In genomic region chr3:83783716-83784469, GRCm38 (mm10) we compare ENCODE assay signal across 9 mouse cellular contexts. TPM values are rescaled to one million over a fixed set of nuclear protein-coding genes. Genes with fewer than 3 reads are reported as not detected.
A peak's percentile ranks its signal among the peaks of the same experiment; 100 is the strongest.
DNase-seq lines count a peak whose midpoint lies in the region; ATAC-seq and TF ChIP-seq lines count a peak whose summit lies in the region.
"Had no signal": no experiment of that assay in that cellular context is flagged by ENCODE, and none has a peak within 500 bp of the region (broad histone marks: within the 10 kb centered on the region; RNA-seq: fewer than 3 reads in every experiment).

No protein-coding gene starts in this region.

- H3K27me3 ChIP-seq in heart, embryonic 16.5 days (ENCODE audit: control insufficient read depth, insufficient read depth, low read length): peaks cover 3% of the 10 kb centered on the region; the same call in 1 of the 2 replicates
- H3K27me3 ChIP-seq in embryonic facial prominence, embryonic 13.5 days: peaks cover 3% of the 10 kb centered on the region; the same call in 1 of the 2 replicates
- H3K27me3 ChIP-seq in midbrain, embryonic 16.5 days (ENCODE audit: control insufficient read depth, insufficient read depth, low read depth, low read length): no peaks in the 10 kb centered on the region

- intact Hi-C loops in heart, postnatal 36 days (cut with DNase I): no loop called here

- peaks cover 8% of the 10 kb centered on the region for H3K4me1 ChIP-seq in heart, embryonic 16.5 days (ENCODE audit: control insufficient read depth, insufficient read depth, low read length)
- peaks cover 43% of the 10 kb centered on the region for H3K4me1 ChIP-seq in embryonic facial prominence, embryonic 13.5 days
- peaks cover 3% of the 10 kb centered on the region; the same call in 1 of the 2 replicates for H3K4me1 ChIP-seq in midbrain, embryonic 16.5 days (ENCODE audit: control insufficient read depth, insufficient read depth, low read length)

- H3K9ac ChIP-seq in heart, embryonic 16.5 days (ENCODE audit: low read length): peak overlapping the region; percentile 39; the same call in 1 of the 2 replicates
- 0 out of 2 replicates have a peak overlapping the region, but pooled peaks have one; percentile 32 for H3K9ac ChIP-seq in embryonic facial prominence, embryonic 13.5 days
- H3K9ac ChIP-seq in midbrain, embryonic 16.5 days (ENCODE audit: low read depth, low read length): 0 out of 2 replicates have a peak overlapping the region, but pooled peaks have one; percentile 25

- H3K9me3 ChIP-seq in heart, embryonic 16.5 days (replicated peaks; ENCODE audit: control insufficient read depth, low read length): peaks cover 3% of the 10 kb centered on the region; the same call in 1 of the 2 replicates
- H3K9me3 ChIP-seq in embryonic facial prominence, embryonic 13.5 days: no peaks in the 10 kb centered on the region
- no peaks in the 10 kb centered on the region for H3K9me3 ChIP-seq in midbrain, embryonic 16.5 days (replicated peaks; ENCODE audit: control insufficient read depth, low read length, poor library complexity, severe bottlenecking)

- H3K27ac ChIP-seq in heart, embryonic 16.5 days (ENCODE audit: low read length): 0 out of 2 replicates have a peak overlapping the region, but pooled peaks have one; percentile 1
- peak overlapping the region; percentile 85 for H3K27ac ChIP-seq in embryonic facial prominence, embryonic 13.5 days
- no peak overlapping the region for H3K27ac ChIP-seq in midbrain, embryonic 16.5 days (ENCODE audit: low read length)

- no peak for TF ChIP-seq POLR2A in brain, embryonic 14.5 days (IDR thresholded peaks at IDR 0.05; ENCODE audit: borderline replicate concordance, extremely low read depth, insufficient read depth, insufficient read length, poor library complexity, severe bottlenecking)

- DNase-seq in heart, postnatal 36 days: no peak
- peak; percentile 17 for DNase-seq in brain, embryonic 14.5 days (ENCODE audit: low read depth)
- DNase-seq in cerebellum, adult 9-11 months: no peak
- no peak for DNase-seq in layer of hippocampus, adult 9-11 months
- DNase-seq: adrenal gland, adult 2 months had no signal

- H3K4me2 ChIP-seq in heart, embryonic 16.5 days (ENCODE audit: low read depth, low read length): peak overlapping the region; percentile 40
- H3K4me2 ChIP-seq in embryonic facial prominence, embryonic 13.5 days: peak overlapping the region; percentile 47
- H3K4me2 ChIP-seq in midbrain, embryonic 16.5 days (ENCODE audit: low read length): no peak overlapping the region

- H3K36me3 ChIP-seq in heart, embryonic 16.5 days (ENCODE audit: control insufficient read depth, insufficient read depth): no peaks in the 10 kb centered on the region
- no peaks in the 10 kb centered on the region for H3K36me3 ChIP-seq in embryonic facial prominence, embryonic 13.5 days
- no peaks in the 10 kb centered on the region for H3K36me3 ChIP-seq in midbrain, embryonic 16.5 days (ENCODE audit: control insufficient read depth, insufficient read depth, low read length)

- ATAC-seq in heart, embryonic 16.5 days (replicated peaks; ENCODE audit: extremely low read depth, insufficient read depth, low FRiP score): peak; percentile 45; the same call in 1 of the 2 replicates
- ATAC-seq in embryonic facial prominence, embryonic 13.5 days (ENCODE audit: insufficient number of reproducible peaks, insufficient read depth, low FRiP score, low TSS enrichment, low read depth): peak; percentile 73
- ATAC-seq in midbrain, embryonic 16.5 days: 0 out of 2 replicates have a peak, but pooled peaks have one; percentile 29

- H3K4me3 ChIP-seq in heart, embryonic 16.5 days (ENCODE audit: low read length): 0 out of 2 replicates have a peak overlapping the region, but pooled peaks have one; percentile 5
- H3K4me3 ChIP-seq in embryonic facial prominence, embryonic 13.5 days: 0 out of 2 replicates have a peak overlapping the region, but pooled peaks have one; percentile 2
- H3K4me3 ChIP-seq in midbrain, embryonic 16.5 days (ENCODE audit: low read depth, low read length): no peak overlapping the region

- TF ChIP-seq CTCF in brain, embryonic 14.5 days (IDR thresholded peaks at IDR 0.05; ENCODE audit: borderline replicate concordance, extremely low read depth, insufficient read depth, insufficient read length): no peak

- 27% methylated on average over 11 of the region's 11 CpGs for WGBS in heart, embryonic 16.5 days
- 6% methylated on average over 11 of the region's 11 CpGs for WGBS in embryonic facial prominence, embryonic 13.5 days
- 12% methylated on average over 11 of the region's 11 CpGs for WGBS in midbrain, embryonic 16.5 days

RNA-seq across cellular contexts. Expression of gene Sfrp2, which starts 17.8 kb away (rescaled TPM):
- 140 and 142 TPM in 2 replicates for polyA plus RNA-seq in heart, embryonic 16.5 days (2015; fragmentation: Nextera tagmentation; extraction: Ambion mirVana)
- 1 to 10 TPM; 5.2 to 5.7 TPM for total RNA-seq in heart, postnatal 36 days (2021)
- polyA plus RNA-seq in brain, embryonic 14.5 days (2012; rRNA removed): 88.4 and 106 TPM in 2 replicates
- 326 and 399 TPM in 2 replicates for polyA plus RNA-seq in embryonic facial prominence, embryonic 13.5 days (2015; fragmentation: Nextera tagmentation; extraction: Ambion mirVana)
- 37.8 and 46.7 TPM in 2 replicates for polyA plus RNA-seq in midbrain, embryonic 16.5 days (2015; fragmentation: Nextera tagmentation; extraction: Ambion mirVana)
- total RNA-seq: megakaryocyte, adult 5-6 weeks had no signal

RNA-seq across cellular contexts. Expression of gene Tlr2, which starts 57.7 kb away (rescaled TPM):
- 2.1 and 2.6 TPM in 2 replicates for polyA plus RNA-seq in heart, embryonic 16.5 days (2015; fragmentation: Nextera tagmentation; extraction: Ambion mirVana)
- 1 to 10 TPM; 2.7 to 2.9 TPM for total RNA-seq in heart, postnatal 36 days (2021)
- polyA plus RNA-seq in brain, embryonic 14.5 days (2012; rRNA removed): 0.44 and 0.67 TPM in 2 replicates
- polyA plus RNA-seq in embryonic facial prominence, embryonic 13.5 days (2015; fragmentation: Nextera tagmentation; extraction: Ambion mirVana): 5.4 and 6.7 TPM in 2 replicates
- polyA plus RNA-seq in midbrain, embryonic 16.5 days (2015; fragmentation: Nextera tagmentation; extraction: Ambion mirVana): 0.88 TPM in 2 replicates
